8 mouse cellular contexts compared by ENCODE assay signal in genomic region chr10:41490518-41490873, GRCm38 (mm10). TPM values are rescaled to one million over a fixed set of nuclear protein-coding genes. Genes with fewer than 3 reads are reported as not detected.
DNase-seq lines count a peak whose midpoint lies in the region; ATAC-seq and TF ChIP-seq lines count a peak whose summit lies in the region.

No protein-coding gene starts in this region.

- intact Hi-C loops in heart, postnatal 25 days (cut with DNase I) = no loop called here

- no peak for TF ChIP-seq EP300 in liver, embryonic 14.5 days (IDR thresholded peaks at IDR 0.05; ENCODE audit: low read depth)

- H3K27me3 ChIP-seq in heart, embryonic 10.5 days (ENCODE audit: insufficient read depth, poor library complexity, severe bottlenecking) = no peaks in the 10 kb centered on the region
- no peaks in the 10 kb centered on the region for H3K27me3 ChIP-seq in C2C12 (ENCODE audit: control insufficient read depth, insufficient read depth, insufficient read length)
- no peaks in the 10 kb centered on the region for H3K27me3 ChIP-seq in forebrain, embryonic 13.5 days
- H3K27me3 ChIP-seq in liver, embryonic 14.5 days (ENCODE audit: control insufficient read depth, insufficient read depth, low read length) = no peaks in the 10 kb centered on the region; the same call in 1 of the 2 replicates

- H3K4me2 ChIP-seq in forebrain, embryonic 13.5 days = peak overlapping the region; percentile 97
- peak overlapping the region; percentile 82 for H3K4me2 ChIP-seq in liver, embryonic 14.5 days (ENCODE audit: low read depth)

- ATAC-seq in forebrain, embryonic 13.5 days = no peak
- peak; percentile 25 for ATAC-seq in liver, embryonic 14.5 days (ENCODE audit: insufficient read depth)
- no peak for ATAC-seq in activated CD4-positive, CD25-positive, alpha-beta regulatory T cell, adult 4 months

- H3K4me1 ChIP-seq in heart, embryonic 10.5 days = peaks cover 27% of the 10 kb centered on the region
- H3K4me1 ChIP-seq in forebrain, embryonic 13.5 days = peaks cover 25% of the 10 kb centered on the region
- H3K4me1 ChIP-seq in liver, embryonic 14.5 days (replicated peaks; ENCODE audit: control insufficient read depth in 2 of 2, insufficient read depth in 2 of 2, low read length in 1 of 2) = peaks cover 2 to 6% of the 10 kb centered on the region in 2 experiments; a peak in 1 of 4 replicates

- H3K79me3 ChIP-seq in C2C12 (ENCODE audit: low read depth) = no peaks in the 10 kb centered on the region

- peaks cover 32% of the 10 kb centered on the region for H3K36me3 ChIP-seq in heart, embryonic 10.5 days
- peaks cover 9% of the 10 kb centered on the region for H3K36me3 ChIP-seq in C2C12 (ENCODE audit: control insufficient read depth, insufficient read depth)
- H3K36me3 ChIP-seq in forebrain, embryonic 13.5 days (ENCODE audit: poor library complexity, severe bottlenecking) = peaks cover 28% of the 10 kb centered on the region
- H3K36me3 ChIP-seq in liver, embryonic 14.5 days (replicated peaks; ENCODE audit: control insufficient read depth, insufficient read depth, low read depth) = no peaks in the 10 kb centered on the region

- peak overlapping the region; percentile 92 for H3K27ac ChIP-seq in heart, embryonic 10.5 days
- no peak overlapping the region for H3K27ac ChIP-seq in forebrain, embryonic 13.5 days
- H3K27ac ChIP-seq in liver, embryonic 14.5 days = no peak overlapping the region

- no peak for DNase-seq in heart, embryonic 10.5 days (ENCODE audit: low spot score)
- no peak for DNase-seq in heart, postnatal 25 days (ENCODE audit: low spot score)
- DNase-seq in liver, embryonic 14.5 days (ENCODE audit: low read depth in 3 of 3, low spot score in 3 of 3) = no peak
- DNase-seq in cerebellum, postnatal 25 days = no peak
- DNase-seq in gastrocnemius, postnatal 25 days = no peak

- under 1% methylated on average over 29 of the region's 29 CpGs for WGBS in heart, embryonic 10.5 days
- under 1% methylated on average over 29 of the region's 29 CpGs for WGBS in forebrain, embryonic 13.5 days
- WGBS in liver, embryonic 14.5 days (ENCODE audit: insufficient replicate concordance) = under 1% methylated on average over 29 of the region's 29 CpGs

- peak overlapping the region; percentile 74 for H3ac ChIP-seq in C2C12 (ENCODE audit: control insufficient read depth, insufficient read length, low read depth)

- TF ChIP-seq CTCF in C2C12 (IDR thresholded peaks at IDR 0.05; ENCODE audit: control insufficient read depth, insufficient read depth, insufficient read length) = no peak
- no peak for TF ChIP-seq CTCF in liver, embryonic 14.5 days (IDR thresholded peaks at IDR 0.05; ENCODE audit: low read depth)

- no peaks in the 10 kb centered on the region for H3K9me3 ChIP-seq in heart, embryonic 10.5 days
- H3K9me3 ChIP-seq in forebrain, embryonic 13.5 days (replicated peaks) = no peaks in the 10 kb centered on the region
- H3K9me3 ChIP-seq in liver, embryonic 14.5 days (ENCODE audit: control insufficient read depth, low read length) = no peaks in the 10 kb centered on the region

- no peaks in the 10 kb centered on the region for H3K79me2 ChIP-seq in C2C12 (ENCODE audit: control insufficient read depth, insufficient read depth)

- H3K9ac ChIP-seq in forebrain, embryonic 13.5 days = peak overlapping the region; percentile 71
- H3K9ac ChIP-seq in liver, embryonic 14.5 days (replicated peaks) = peak overlapping the region; percentile 50

- H3K4me3 ChIP-seq in heart, embryonic 10.5 days = peak overlapping the region; percentile 77
- peak overlapping the region; percentile 46 for H3K4me3 ChIP-seq in C2C12 (ENCODE audit: insufficient read depth, poor library complexity, severe bottlenecking)
- H3K4me3 ChIP-seq in forebrain, embryonic 13.5 days = peak overlapping the region; percentile 61
- peak overlapping the region; percentile 60 to 61 for H3K4me3 ChIP-seq in liver, embryonic 14.5 days (ENCODE audit: insufficient read depth in 1 of 2, low read depth in 2 of 2, low read length in 2 of 2)

TF ChIP-seq in C2C12, 6 proteins besides CTCF, POLR2A, EP300 and RAD21:
- no peak for TF ChIP-seq CEBPB (IDR thresholded peaks at IDR 0.05; ENCODE audit: low read depth)
- no peak for TF ChIP-seq MYOD1 (IDR thresholded peaks at IDR 0.05; ENCODE audit: control insufficient read depth, insufficient read length, low read depth)
- no peak for TF ChIP-seq USF1 (IDR thresholded peaks at IDR 0.05; ENCODE audit: low read depth)
- TF ChIP-seq MAX (IDR thresholded peaks at IDR 0.05) = no peak

RNA-seq across cellular contexts. Expression of gene Ppil6, which starts 0.3 kb away (rescaled TPM):
- 0.95 and 1.3 TPM in 2 replicates for polyA plus RNA-seq in heart, embryonic 10.5 days (2016; fragmentation: Nextera tagmentation; extraction: Ambion mirVana)
- total RNA-seq in heart, postnatal 25 days (2021) = 1 to 10 TPM; 1.4 to 1.5 TPM
- polyA plus RNA-seq in C2C12 (2012; fragmentation: generic; extraction: Trizol) = 0.08 TPM
- polyA plus RNA-seq in forebrain, embryonic 13.5 days (2015; fragmentation: Nextera tagmentation; extraction: Ambion mirVana) = 1.8 and 1.9 TPM in 2 replicates
- polyA plus RNA-seq in liver, embryonic 14.5 days (2012; rRNA removed) = not detected in 2 replicates
- not detected in 2 replicates for polyA plus RNA-seq in liver, embryonic 14.5 days (2014; fragmentation: Nextera tagmentation; extraction: Ambion mirVana)
- polyA plus RNA-seq in activated CD4-positive, CD25-positive, alpha-beta regulatory T cell, adult 4 months (2017; shearing (Covaris generic)) = under 1 TPM in 1 of 2 experiments, not detected in 1; 0.89 TPM
- total RNA-seq in gastrocnemius, postnatal 25 days (2021) = not detected

RNA-seq across cellular contexts. Expression of gene Smpd2, which starts 0.3 kb away (rescaled TPM):
- polyA plus RNA-seq in heart, embryonic 10.5 days (2016; fragmentation: Nextera tagmentation; extraction: Ambion mirVana) = 51.8 and 52.7 TPM in 2 replicates
- 10 to 100 TPM; 38.3 to 38.6 TPM for total RNA-seq in heart, postnatal 25 days (2021)
- polyA plus RNA-seq in C2C12 (2012; fragmentation: generic; extraction: Trizol) = 20.7 TPM
- polyA plus RNA-seq in forebrain, embryonic 13.5 days (2015; fragmentation: Nextera tagmentation; extraction: Ambion mirVana) = 40.6 and 49.8 TPM in 2 replicates
- 6.7 and 7.1 TPM in 2 replicates for polyA plus RNA-seq in liver, embryonic 14.5 days (2012; rRNA removed)
- 8.6 and 11.1 TPM in 2 replicates for polyA plus RNA-seq in liver, embryonic 14.5 days (2014; fragmentation: Nextera tagmentation; extraction: Ambion mirVana)
- polyA plus RNA-seq in activated CD4-positive, CD25-positive, alpha-beta regulatory T cell, adult 4 months (2017; shearing (Covaris generic)) = 10 to 100 TPM; 23.2 to 25.9 TPM
- total RNA-seq in gastrocnemius, postnatal 25 days (2021) = 10 to 100 TPM in 1 of 2 experiments, 1 to 10 TPM in 1; 9.5 to 12.0 TPM

RNA-seq across cellular contexts. Expression of gene Mical1, which starts 14.4 kb away (rescaled TPM):
- polyA plus RNA-seq in heart, embryonic 10.5 days (2016; fragmentation: Nextera tagmentation; extraction: Ambion mirVana) = 46.5 and 48.8 TPM in 2 replicates
- total RNA-seq in heart, postnatal 25 days (2021) = 10 to 100 TPM; 11.5 to 15.6 TPM
- 27.7 TPM for polyA plus RNA-seq in C2C12 (2012; fragmentation: generic; extraction: Trizol)
- 35.9 and 41.9 TPM in 2 replicates for polyA plus RNA-seq in forebrain, embryonic 13.5 days (2015; fragmentation: Nextera tagmentation; extraction: Ambion mirVana)
- 2.0 and 2.6 TPM in 2 replicates for polyA plus RNA-seq in liver, embryonic 14.5 days (2012; rRNA removed)
- 2.8 TPM in 2 replicates for polyA plus RNA-seq in liver, embryonic 14.5 days (2014; fragmentation: Nextera tagmentation; extraction: Ambion mirVana)
- 10 to 100 TPM; 67.8 to 99.6 TPM for polyA plus RNA-seq in activated CD4-positive, CD25-positive, alpha-beta regulatory T cell, adult 4 months (2017; shearing (Covaris generic))
- total RNA-seq in gastrocnemius, postnatal 25 days (2021) = 1 to 10 TPM; 6.9 to 8.1 TPM

RNA-seq across cellular contexts. Expression of gene Cd164, which starts 28.7 kb away (rescaled TPM):
- polyA plus RNA-seq in heart, embryonic 10.5 days (2016; fragmentation: Nextera tagmentation; extraction: Ambion mirVana) = 156 and 169 TPM in 2 replicates
- total RNA-seq in heart, postnatal 25 days (2021) = 100 to 1,000 TPM; 126 to 148 TPM
- 53.2 TPM for polyA plus RNA-seq in C2C12 (2012; fragmentation: generic; extraction: Trizol)
- 78.2 and 81.7 TPM in 2 replicates for polyA plus RNA-seq in forebrain, embryonic 13.5 days (2015; fragmentation: Nextera tagmentation; extraction: Ambion mirVana)
- 22.8 and 30.2 TPM in 2 replicates for polyA plus RNA-seq in liver, embryonic 14.5 days (2012; rRNA removed)
- polyA plus RNA-seq in liver, embryonic 14.5 days (2014; fragmentation: Nextera tagmentation; extraction: Ambion mirVana) = 59.7 and 62.2 TPM in 2 replicates
- 100 to 1,000 TPM; 202 to 222 TPM for polyA plus RNA-seq in activated CD4-positive, CD25-positive, alpha-beta regulatory T cell, adult 4 months (2017; shearing (Covaris generic))
- 100 to 1,000 TPM; 114 to 119 TPM for total RNA-seq in gastrocnemius, postnatal 25 days (2021)

RNA-seq across cellular contexts. Expression of gene Zbtb24, which starts 40.3 kb away (rescaled TPM):
- polyA plus RNA-seq in heart, embryonic 10.5 days (2016; fragmentation: Nextera tagmentation; extraction: Ambion mirVana) = 13.8 and 13.9 TPM in 2 replicates
- 1 to 10 TPM; 7.2 to 8.2 TPM for total RNA-seq in heart, postnatal 25 days (2021)
- 5.7 TPM for polyA plus RNA-seq in C2C12 (2012; fragmentation: generic; extraction: Trizol)
- polyA plus RNA-seq in forebrain, embryonic 13.5 days (2015; fragmentation: Nextera tagmentation; extraction: Ambion mirVana) = 19.1 and 19.8 TPM in 2 replicates
- polyA plus RNA-seq in liver, embryonic 14.5 days (2012; rRNA removed) = 3.3 and 4.0 TPM in 2 replicates
- polyA plus RNA-seq in liver, embryonic 14.5 days (2014; fragmentation: Nextera tagmentation; extraction: Ambion mirVana) = 4.1 and 4.2 TPM in 2 replicates
- polyA plus RNA-seq in activated CD4-positive, CD25-positive, alpha-beta regulatory T cell, adult 4 months (2017; shearing (Covaris generic)) = 10 to 100 TPM; 22.2 to 30.7 TPM
- 1 to 10 TPM; 3.5 to 3.7 TPM for total RNA-seq in gastrocnemius, postnatal 25 days (2021)
